In genomic region chrX:22249016-22249415, GRCm38 (mm10) we compare ENCODE assay signal across 24 mouse cellular contexts.
DNase-seq lines count a peak whose midpoint lies in the region; ATAC-seq lines count a peak whose summit lies in the region.
"Had no signal": no experiment of that assay in that cellular context is flagged by ENCODE, and none has a peak within 500 bp of the region (broad histone marks: within the 10 kb centered on the region; RNA-seq: fewer than 3 reads in every experiment).

No protein-coding gene starts in this region.

- no peak overlapping the region for H3K9ac ChIP-seq in hindbrain, embryonic 13.5 days
- H3K9ac ChIP-seq: forebrain, embryonic 13.5 days; heart, embryonic 15.5 days; hindbrain, embryonic 15.5 days had no signal

- no peaks in the 10 kb centered on the region for H3K27me3 ChIP-seq in hindbrain, embryonic 13.5 days
- H3K27me3 ChIP-seq: forebrain, embryonic 13.5 days; heart, embryonic 15.5 days; hindbrain, embryonic 15.5 days had no signal

- no peak overlapping the region for H3K27ac ChIP-seq in hindbrain, embryonic 13.5 days
- H3K27ac ChIP-seq: forebrain, embryonic 10.5 days; forebrain, embryonic 13.5 days; gastrocnemius, adult 2 months; heart, embryonic 15.5 days; hindbrain, embryonic 15.5 days had no signal

- no peak for ATAC-seq in hindbrain, embryonic 13.5 days (ENCODE audit: low FRiP score)
- ATAC-seq: activated CD4-positive, CD25-positive, alpha-beta regulatory T cell, adult 4 months; forebrain, embryonic 13.5 days; forebrain, embryonic 16.5 days; intestine, postnatal 0 days had no signal

- H3K4me2 ChIP-seq in hindbrain, embryonic 13.5 days, result no peak overlapping the region
- H3K4me2 ChIP-seq: forebrain, embryonic 13.5 days; heart, embryonic 11.5 days; heart, embryonic 15.5 days; hindbrain, embryonic 15.5 days had no signal

- H3K36me3 ChIP-seq in hindbrain, embryonic 13.5 days, result no peaks in the 10 kb centered on the region
- H3K36me3 ChIP-seq: forebrain, embryonic 10.5 days; heart, embryonic 15.5 days; hindbrain, embryonic 15.5 days had no signal

- DNase-seq in ES-CJ7 (ENCODE audit: low read depth, low spot score) (peak; percentile 31), R1 (ENCODE audit: low read depth, low spot score) (peak; percentile 55)
- peak; percentile 33 for DNase-seq in testis, postnatal 10 days (ENCODE audit: low spot score)
- no peak for DNase-seq in yolk sac, embryonic 10.5 days (ENCODE audit: low spot score)
- no peak for DNase-seq in neural tube, embryonic 10.5 days (ENCODE audit: extremely low spot score, low spot score)
- DNase-seq: adrenal gland, adult 8-10 months; adrenal gland, postnatal 36 days; cerebellum, adult 18-20 months; cerebellum, adult 9-10 months; cerebellum, postnatal 14 days; gastrocnemius, adult 2 months; gastrocnemius, postnatal 14 days; heart, adult 11 months; heart, postnatal 10 days; heart, postnatal 4 days had no signal

- WGBS in hindbrain, embryonic 13.5 days, result 94% methylated on average over 6 of the region's 6 CpGs

- H3K4me1 ChIP-seq in hindbrain, embryonic 13.5 days (replicated peaks), result no peaks in the 10 kb centered on the region
- H3K4me1 ChIP-seq: forebrain, embryonic 10.5 days; forebrain, embryonic 13.5 days; heart, embryonic 15.5 days; hindbrain, embryonic 15.5 days had no signal

- H3K4me3 ChIP-seq in hindbrain, embryonic 13.5 days, result no peak overlapping the region
- H3K4me3 ChIP-seq: forebrain, embryonic 10.5 days; forebrain, embryonic 13.5 days; gastrocnemius, adult 2 months; heart, embryonic 15.5 days; hindbrain, embryonic 15.5 days had no signal

- H3K9me3 ChIP-seq in hindbrain, embryonic 13.5 days, result no peaks in the 10 kb centered on the region
- H3K9me3 ChIP-seq: forebrain, embryonic 10.5 days; forebrain, embryonic 13.5 days; heart, embryonic 15.5 days; hindbrain, embryonic 15.5 days had no signal

Comparison
In these comparisons a context has a peak if more than half of its experiments do, and no peak if none do; other contexts are left out.
1. DNase-seq: peak in ES-CJ7 (single experiment), R1 (single experiment) and testis, postnatal 10 days (single experiment); none in yolk sac, embryonic 10.5 days (single experiment) and neural tube, embryonic 10.5 days (single experiment).